Mouse (Mus musculus): ENCODE measurements around the gene P2ry1. TPM values are rescaled to one million over a fixed set of nuclear protein-coding genes. Genes with fewer than 3 reads are reported as not detected.

P2ry1 gene
- 3.6 and 3.8 TPM in 2 replicates for total RNA-seq (2021)
- long read RNA-seq, transcript P2ry1-203 (1 exons, 2,203 nt): major isoform, 8 of 11 reads
- long read RNA-seq, partial matches to known transcripts: 0 of 11 reads
- long read RNA-seq, other reads (novel, unspliced or antisense): 1 of 11 reads

DNA sequence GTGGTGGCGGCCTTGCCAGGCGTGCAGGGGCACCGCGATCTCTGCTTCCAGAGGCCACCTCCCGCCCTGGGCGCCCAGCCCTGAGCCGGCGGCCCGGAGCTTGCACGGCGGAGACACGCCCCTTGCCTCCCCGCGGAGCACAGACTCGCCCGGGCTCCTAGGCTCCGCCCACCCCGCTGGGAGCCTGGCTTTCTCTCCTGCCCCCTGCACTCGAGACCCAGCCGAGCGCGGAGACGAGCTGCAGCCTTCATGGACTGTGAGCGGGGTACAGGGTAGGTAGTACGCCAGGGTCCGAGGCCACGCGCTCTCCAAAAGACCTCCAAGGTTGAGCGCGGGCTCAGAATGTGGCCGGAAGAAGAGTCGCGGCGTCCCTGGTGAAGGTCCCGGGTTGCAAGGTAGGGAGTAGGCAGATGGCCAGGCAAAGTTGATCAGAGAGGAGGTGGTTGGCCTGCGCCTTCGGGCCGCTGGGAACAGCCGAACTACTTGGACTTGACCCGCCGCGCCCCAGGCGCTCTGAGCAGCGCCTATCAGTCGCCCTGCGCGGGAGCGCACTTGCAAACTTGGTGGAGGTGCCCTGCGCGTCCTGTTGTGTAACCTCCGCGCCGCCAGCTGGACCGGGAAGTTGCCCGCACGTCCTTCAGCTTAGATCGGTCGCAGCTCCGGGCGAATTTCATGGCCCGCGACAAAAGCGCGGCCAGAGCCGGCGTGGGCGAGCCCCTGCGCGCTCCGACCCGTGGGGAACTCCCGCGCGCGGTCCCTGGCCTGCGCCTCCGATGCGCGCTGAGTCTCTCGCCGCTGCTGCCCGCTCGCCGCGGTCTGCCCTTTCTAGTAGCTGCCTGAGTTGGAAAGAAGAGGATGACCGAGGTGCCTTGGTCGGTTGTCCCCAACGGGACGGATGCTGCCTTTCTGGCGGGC lies at the start of gene P2ry1:
P2ry1 (plus strand) TSS at position 209 of the 915 bp plus-strand sequence.
- DNase-seq: peak; percentile 84

GRCm38 (mm10) chr3:60953199-60953736 lies 49.3 kb upstream of the P2ry1 start:
- no peak for DNase-seq

GRCm38 (mm10) chr3:60954073-60954472 lies 48.5 kb upstream of the P2ry1 start:
- DNase-seq: no peak

DNA sequence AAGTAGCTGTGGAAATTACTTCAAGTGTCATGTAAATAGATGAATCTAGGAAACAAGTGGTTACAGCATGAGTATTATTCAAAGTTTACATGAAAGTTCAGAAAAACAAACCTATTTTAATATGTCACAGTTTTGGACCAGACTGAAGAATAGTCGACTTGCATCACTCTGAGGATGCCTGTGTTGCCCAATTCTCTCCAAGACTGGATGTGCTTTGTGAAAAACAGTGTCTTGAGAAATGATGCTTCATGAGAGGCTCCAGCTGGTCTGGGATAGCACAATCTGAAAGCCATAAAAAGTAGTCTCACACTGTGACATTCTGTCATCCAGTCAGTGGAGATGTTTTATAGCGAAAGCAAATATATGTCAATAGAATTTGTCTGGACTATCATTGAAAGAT lies 43.8 kb upstream of the P2ry1 start:
- DNase-seq: no peak

DNA sequence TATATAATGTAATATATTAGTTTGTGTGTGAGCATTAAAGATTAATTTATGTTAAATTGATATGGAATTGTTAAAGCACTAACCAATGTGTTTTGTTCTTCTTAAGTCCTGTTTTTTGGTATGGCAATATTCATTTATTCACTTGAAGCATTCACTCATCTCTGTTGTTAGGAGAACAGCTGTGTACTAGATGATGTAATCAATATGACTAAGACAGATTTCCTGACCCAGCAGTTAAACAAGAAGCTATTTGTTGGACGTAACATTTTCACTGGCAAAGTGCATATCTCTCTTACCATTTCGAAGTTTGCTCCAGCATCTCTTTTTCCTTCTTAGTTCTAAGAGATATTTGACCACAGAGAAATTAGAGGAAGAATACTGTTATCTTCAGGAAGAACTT lies 37.5 kb upstream of the P2ry1 start:
- DNase-seq: no peak

GRCm38 (mm10) chr3:60974944-60975343 lies 27.7 kb upstream of the P2ry1 start:
- DNase-seq: no peak

GRCm38 (mm10) chr3:60982109-60982508 lies 20.5 kb upstream of the P2ry1 start:
- no peak for DNase-seq

DNA sequence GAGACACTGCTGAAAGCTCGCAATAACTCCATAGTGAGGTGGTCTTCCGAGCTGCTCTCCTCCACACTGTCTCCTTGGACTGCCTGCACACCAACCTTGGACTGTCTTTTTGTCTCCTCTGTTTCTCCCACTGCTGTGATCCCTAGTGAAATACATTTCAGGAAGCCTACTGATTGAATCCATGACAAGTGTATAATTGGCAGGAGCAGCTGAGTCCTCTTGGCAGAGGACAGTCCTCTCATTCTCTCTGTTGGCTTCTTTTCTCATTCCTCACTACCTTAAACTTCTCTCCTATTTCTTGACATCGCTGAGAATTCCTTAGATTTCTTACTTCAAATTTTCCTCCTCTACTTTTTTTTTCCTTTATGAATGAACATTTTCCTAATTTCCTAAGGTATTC lies 4.5 kb upstream of the P2ry1 start:
- DNase-seq: no peak

GRCm38 (mm10) chr3:60999715-61000114 lies 2.9 kb upstream of the P2ry1 start:
- DNase-seq: no peak

DNA sequence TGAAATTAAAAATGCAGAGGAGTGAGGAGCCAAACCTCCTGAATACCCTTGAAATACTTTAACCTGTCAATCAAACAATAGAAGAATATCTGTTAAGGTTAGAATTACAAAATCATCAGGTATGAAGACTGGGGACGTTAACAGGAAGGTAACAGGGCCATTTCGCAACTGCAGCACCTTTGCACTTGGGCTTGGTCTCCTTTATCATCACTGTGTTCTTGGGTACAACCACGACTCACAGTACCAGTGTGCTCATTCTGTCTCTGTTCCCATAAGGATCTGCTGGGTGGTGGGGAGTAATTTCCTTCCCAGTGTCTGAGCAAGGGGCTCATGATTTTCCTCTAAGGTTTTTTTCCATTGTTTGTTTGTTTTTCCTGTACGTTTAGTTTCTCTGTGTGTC lies 1.8 kb upstream of the P2ry1 start:
- DNase-seq: no peak

DNA sequence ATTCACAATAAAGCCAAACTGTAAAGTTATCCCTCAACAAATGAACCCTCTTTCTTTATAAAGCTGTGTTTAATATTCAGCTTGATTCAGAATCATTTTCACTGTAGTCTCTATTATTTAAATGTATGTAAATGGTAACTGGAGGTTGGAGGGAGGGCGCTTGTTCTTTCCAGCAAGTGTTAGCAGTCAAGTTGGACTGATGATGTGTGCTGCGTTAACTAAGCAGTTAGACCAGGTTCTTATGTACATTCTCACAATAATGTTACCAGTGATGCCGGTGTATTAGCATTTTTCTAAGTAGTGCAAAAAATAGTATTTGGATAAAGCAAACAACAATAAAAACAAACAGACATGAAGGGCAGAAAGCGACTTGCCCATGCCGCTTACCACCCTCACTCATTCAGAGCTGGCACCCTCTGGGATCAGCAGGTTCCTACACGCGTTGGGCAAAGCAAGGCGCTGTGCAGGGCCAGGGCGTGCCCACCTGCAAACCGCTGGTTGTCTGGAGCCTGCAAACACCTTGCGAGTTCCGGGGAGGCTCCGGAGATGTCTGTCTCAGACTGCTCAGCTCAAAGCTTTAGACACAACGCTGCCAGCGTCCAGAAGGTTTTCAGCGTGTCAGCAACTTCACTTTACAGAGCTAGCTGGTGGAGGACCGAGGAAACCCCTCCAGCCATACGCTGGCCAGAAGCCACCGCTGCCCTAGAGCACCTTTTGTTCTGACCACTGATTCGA lies 576 bp upstream of the P2ry1 start:
- peak; percentile 1 for DNase-seq

- DNase-seq: no peak
Measured at GRCm38 (mm10) chr3:61004611-61005010, 2.0 kb downstream of the P2ry1 start.

DNA sequence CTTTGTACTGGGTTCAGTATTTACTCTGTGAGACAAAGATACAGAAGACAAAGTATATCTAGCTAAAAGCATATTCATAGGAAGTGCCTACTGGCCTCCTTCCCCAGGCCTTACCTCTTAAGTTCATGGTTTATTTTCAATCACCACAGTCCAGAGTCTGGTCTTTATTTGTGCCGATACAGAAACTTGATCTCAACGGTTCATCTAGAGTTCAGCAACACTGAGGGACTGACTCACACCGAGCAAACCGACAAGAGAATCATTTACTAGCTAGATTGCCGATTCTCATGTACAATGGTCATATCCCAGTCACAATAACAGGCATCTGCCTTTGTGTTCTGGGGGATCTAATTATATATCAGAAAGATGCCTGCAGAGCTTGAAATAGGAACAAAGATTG lies 9.1 kb downstream of the P2ry1 start:
- DNase-seq: no peak

- DNase-seq: no peak
Measured at GRCm38 (mm10) chr3:61012550-61012949, 10.0 kb downstream of the P2ry1 start.

GRCm38 (mm10) chr3:61016733-61017132 lies 14.1 kb downstream of the P2ry1 start:
- DNase-seq: no peak

GRCm38 (mm10) chr3:61032100-61032499 lies 29.5 kb downstream of the P2ry1 start:
- DNase-seq: no peak

DNA sequence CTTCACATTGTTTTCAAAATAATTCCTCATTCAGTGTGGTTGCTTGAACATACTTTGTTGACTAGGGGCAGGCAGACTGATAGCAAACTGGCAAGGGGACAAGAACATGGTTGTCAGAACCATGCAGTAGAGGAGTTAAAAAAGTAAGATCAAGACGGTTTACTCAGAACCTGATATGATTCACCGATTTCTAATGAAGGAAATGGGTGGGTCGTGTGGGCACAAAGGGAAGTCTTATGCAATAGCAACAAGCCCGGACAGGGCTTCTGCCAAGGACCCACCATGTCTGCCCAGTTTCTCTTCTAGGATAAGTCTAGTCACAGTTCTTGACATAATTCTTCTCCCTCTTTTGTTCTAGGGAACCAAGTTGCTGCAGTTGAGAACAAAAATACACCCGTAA lies 33.0 kb downstream of the P2ry1 start:
- DNase-seq: no peak

DNA sequence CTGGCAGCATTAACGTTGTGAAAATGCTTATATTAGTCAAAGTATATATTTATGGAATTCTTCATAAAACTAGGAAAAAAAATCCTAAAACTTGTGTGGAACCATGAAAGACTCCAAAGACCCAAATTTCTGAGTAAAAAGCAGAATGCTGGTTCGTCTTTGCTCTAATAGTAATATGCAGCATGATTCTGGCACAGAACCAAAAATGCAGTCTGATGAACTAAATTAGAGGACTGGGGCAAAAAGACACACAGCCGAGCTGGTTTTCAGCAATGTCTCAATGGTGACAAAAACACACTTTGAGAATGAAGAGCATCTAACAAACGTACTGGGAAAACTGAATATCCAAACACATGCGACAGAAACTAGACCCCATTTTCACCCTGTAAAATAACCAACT lies 37.3 kb downstream of the P2ry1 start:
- DNase-seq: no peak

GRCm38 (mm10) chr3:61049976-61050672 lies 47.5 kb downstream of the P2ry1 start:
- DNase-seq: no peak
